Comparison of ENCODE assay signal across 9 mouse cellular contexts in genomic region chr1:149862801-149863200, GRCm38 (mm10).
A peak's percentile ranks its signal among the peaks of the same experiment; 100 is the strongest.
DNase-seq lines count a peak whose midpoint lies in the region; ATAC-seq and TF ChIP-seq lines count a peak whose summit lies in the region.
"Had no signal": no experiment of that assay in that cellular context is flagged by ENCODE, and none has a peak within 500 bp of the region (broad histone marks: within the 10 kb centered on the region; RNA-seq: fewer than 3 reads in every experiment).

No protein-coding gene starts in this region.

- intact Hi-C loops in gastrocnemius, postnatal 36 days (cut with DNase I) = no loop called here

- H3K4me2 ChIP-seq in kidney, postnatal 0 days (ENCODE audit: low read length) = no peak overlapping the region
- no peak overlapping the region for H3K4me2 ChIP-seq in forebrain, embryonic 13.5 days
- H3K4me2 ChIP-seq: stomach, embryonic 15.5 days had no signal

- H3K4me1 ChIP-seq in kidney, postnatal 0 days (replicated peaks; ENCODE audit: insufficient read depth, low read length) = peaks cover 4% of the 10 kb centered on the region; the same call in 1 of the 2 replicates
- no peaks in the 10 kb centered on the region for H3K4me1 ChIP-seq in forebrain, embryonic 13.5 days

- H3K9me3 ChIP-seq in kidney, postnatal 0 days (replicated peaks; ENCODE audit: low read length) = no peaks in the 10 kb centered on the region
- no peaks in the 10 kb centered on the region for H3K9me3 ChIP-seq in forebrain, embryonic 13.5 days (replicated peaks)
- H3K9me3 ChIP-seq: megakaryocyte, embryonic 14.5 days; stomach, embryonic 15.5 days had no signal

- H3K36me3 ChIP-seq in kidney, postnatal 0 days (ENCODE audit: insufficient read depth, low read length) = no peaks in the 10 kb centered on the region
- H3K36me3 ChIP-seq in forebrain, embryonic 13.5 days (ENCODE audit: poor library complexity, severe bottlenecking) = no peaks in the 10 kb centered on the region
- H3K36me3 ChIP-seq: stomach, embryonic 15.5 days had no signal

- no peak overlapping the region for H3K9ac ChIP-seq in kidney, postnatal 0 days (ENCODE audit: low read depth, low read length)
- no peak overlapping the region for H3K9ac ChIP-seq in forebrain, embryonic 13.5 days
- H3K9ac ChIP-seq: stomach, embryonic 15.5 days had no signal

- no peak for ATAC-seq in kidney, postnatal 0 days (replicated peaks; ENCODE audit: low FRiP score, low read depth)
- no peak for ATAC-seq in forebrain, embryonic 13.5 days

- H3K27ac ChIP-seq in kidney, postnatal 0 days = peak overlapping the region; percentile 25; the same call in 1 of the 2 replicates
- H3K27ac ChIP-seq in forebrain, embryonic 13.5 days = no peak overlapping the region
- H3K27ac ChIP-seq: stomach, embryonic 15.5 days had no signal

- 23% methylated on average over 6 of the region's 6 CpGs for WGBS in kidney, postnatal 0 days
- 56% methylated on average over 6 of the region's 6 CpGs for WGBS in forebrain, embryonic 13.5 days

- H3K27me3 ChIP-seq in kidney, postnatal 0 days (ENCODE audit: insufficient read depth, low read length) = no peaks in the 10 kb centered on the region
- no peaks in the 10 kb centered on the region for H3K27me3 ChIP-seq in forebrain, embryonic 13.5 days
- H3K27me3 ChIP-seq: megakaryocyte, embryonic 14.5 days; stomach, embryonic 15.5 days had no signal

- no peak overlapping the region for H3K4me3 ChIP-seq in kidney, postnatal 0 days (replicated peaks; ENCODE audit: low read depth, low read length)
- H3K4me3 ChIP-seq in forebrain, embryonic 13.5 days = no peak overlapping the region
- H3K4me3 ChIP-seq: megakaryocyte, embryonic 14.5 days; stomach, embryonic 15.5 days had no signal

- peak; percentile 59 for DNase-seq in urinary bladder, postnatal 14 days (ENCODE audit: low spot score)
- no peak for DNase-seq in urinary bladder, adult 2 months (ENCODE audit: low spot score)
- DNase-seq in gastrocnemius, postnatal 36 days = peak; percentile 25 to 51
- DNase-seq in kidney, postnatal 0 days (ENCODE audit: low spot score) = peak; percentile 16
- peak; percentile 20 for DNase-seq in testis, postnatal 14 days (ENCODE audit: low spot score)
- no peak for DNase-seq in thymus, adult 18-20 months

- TF ChIP-seq CTCF in kidney, postnatal 0 days (IDR thresholded peaks at IDR 0.05; ENCODE audit: low read depth) = no peak

Comparison
In these comparisons a context has a peak if more than half of its experiments do, and no peak if none do; other contexts are left out.
1. DNase-seq: peak in urinary bladder, postnatal 14 days (single experiment), gastrocnemius, postnatal 36 days (2 of 2), kidney, postnatal 0 days (single experiment) and testis, postnatal 14 days (single experiment); none in urinary bladder, adult 2 months (single experiment) and thymus, adult 18-20 months (0 of 2).